Mouse (Mus musculus) embryonic facial prominence, embryonic 10.5 days (tissue): ENCODE data around the gene Fcrlb. TPM values are rescaled to one million over a fixed set of nuclear protein-coding genes. Genes with fewer than 3 reads are reported as not detected.

Experiments used
- DNase-seq: peaks from one replicate; pipeline ENCODE4 v3.0.0-alpha.2; 2017; ENCODE audit warnings: low spot score
- H3K27ac ChIP-seq: fragments of 300-500 bp; sonication (generic); replicated peaks from 2 replicates; pipeline ENCODE4 v1.5.1; 2016; ENCODE audit warnings: mild to moderate bottlenecking
- H3K27me3 ChIP-seq: fragments of 300-500 bp; sonication (generic); replicated peaks from 2 replicates; pipeline ENCODE4 v1.6.1; 2016; ENCODE audit warnings: low read depth, mild to moderate bottlenecking; ENCODE audit not compliant: poor library complexity, severe bottlenecking
- H3K36me3 ChIP-seq: fragments of 300-500 bp; sonication (generic); replicated peaks from 2 replicates; pipeline ENCODE4 v1.6.1; 2016; ENCODE audit warnings: mild to moderate bottlenecking, moderate library complexity
- H3K4me1 ChIP-seq: fragments of 300-500 bp; sonication (generic); 2 replicates; pipeline ENCODE4 v1.6.1; 2016
- H3K4me3 ChIP-seq: fragments of 300-500 bp; sonication (generic); 2 replicates; pipeline ENCODE4 v1.5.1; 2016; ENCODE audit warnings: mild to moderate bottlenecking, moderate library complexity
- H3K9me3 ChIP-seq: fragments of 300-500 bp; sonication (generic); 2 replicates; pipeline ENCODE4 v1.6.1; 2016; ENCODE audit warnings: mild to moderate bottlenecking
- WGBS: fragments of 180-500 bp; shearing (Covaris S2); methylation state at CpG from one replicate; pipeline ENCODE4 v1.1.7; 2016; 5-methylcytosine and 5-hydroxymethylcytosine counted together
- polyA plus RNA-seq: library from polyadenylated mRNA; unstranded; fragments of >200 nt; fragmentation: Nextera tagmentation; extraction: Ambion mirVana; gene quantifications from 2 replicates; pipeline ENCODE4 v1.2.1, GENCODE M21; 2016

Gene Fcrlb
- polyA plus RNA-seq, 1 experiment from 2014 or later, result not detected

GRCm38 (mm10) chr1:170932043-170932442, 19.3 kb upstream of the Fcrlb start:
- H3K9me3 ChIP-seq, result no peaks in the 10 kb centered on the region
- H3K36me3 ChIP-seq, result no peaks in the 10 kb centered on the region
- no peak overlapping the region for H3K27ac ChIP-seq
- H3K27me3 ChIP-seq, result no peaks in the 10 kb centered on the region
- no peak for DNase-seq
- 78% methylated on average over 3 of the region's 3 CpGs for WGBS
- no peak overlapping the region for H3K4me3 ChIP-seq
- H3K4me1 ChIP-seq, result no peaks in the 10 kb centered on the region

- Histone ChIP-seq H3K4me1 (no peaks in the 10 kb centered on the region), H3K27ac (no peak overlapping the region), H3K9me3 (no peaks in the 10 kb centered on the region), H3K27me3 (no peaks in the 10 kb centered on the region), H3K4me3 (no peak overlapping the region), H3K36me3 (no peaks in the 10 kb centered on the region)
- WGBS, result 81% methylated on average over 4 of the region's 4 CpGs
- no peak for DNase-seq
These were observed 16.5 kb upstream of the Fcrlb start for GRCm38 (mm10) chr1:170929245-170929644.

- Histone ChIP-seq H3K36me3 (no peaks in the 10 kb centered on the region), H3K27me3 (no peaks in the 10 kb centered on the region), H3K27ac (no peak overlapping the region), H3K4me3 (no peak overlapping the region), H3K4me1 (no peaks in the 10 kb centered on the region), H3K9me3 (no peaks in the 10 kb centered on the region)
- WGBS, result 76% methylated on average over 2 of the region's 2 CpGs
- no peak for DNase-seq
These were observed 15.7 kb upstream of the Fcrlb start for GRCm38 (mm10) chr1:170928467-170928866.

- DNase-seq, result no peak
- H3K9me3 ChIP-seq, result no peaks in the 10 kb centered on the region
- WGBS, result 75% methylated on average over 3 of the region's 3 CpGs
- no peaks in the 10 kb centered on the region for H3K4me1 ChIP-seq
- no peaks in the 10 kb centered on the region for H3K27me3 ChIP-seq
- H3K4me3 ChIP-seq, result no peak within 1 kb of the TSS
- H3K27ac ChIP-seq, result no peak within 1 kb of the TSS
- H3K36me3 ChIP-seq, result no peaks in the 10 kb centered on the region
These were observed 14.6 kb upstream of the Fcrlb start, which contains the start of gene Fcrla for GRCm38 (mm10) chr1:170927378-170927777. Fcrla (minus strand) TSS chr1:170927583.

- no peaks in the 10 kb centered on the region for H3K27me3 ChIP-seq
- no peak overlapping the region for H3K4me3 ChIP-seq
- H3K27ac ChIP-seq, result no peak overlapping the region
- whole genome bisulfite sequencing, result 60% methylated on average over 6 of the region's 6 CpGs
- no peaks in the 10 kb centered on the region for H3K36me3 ChIP-seq
- no peaks in the 10 kb centered on the region for H3K9me3 ChIP-seq
- DNase-seq, result no peak
- no peaks in the 10 kb centered on the region for H3K4me1 ChIP-seq
These were observed 14.2 kb upstream of the Fcrlb start for GRCm38 (mm10) chr1:170926941-170927340.

GRCm38 (mm10) chr1:170924485-170924884, 11.7 kb upstream of the Fcrlb start:
- H3K27ac ChIP-seq, result no peak overlapping the region

GRCm38 (mm10) chr1:170919308-170919707, 6.6 kb upstream of the Fcrlb start:
- no peak overlapping the region for H3K27ac ChIP-seq
- H3K9me3 ChIP-seq, result no peaks in the 10 kb centered on the region
- no peaks in the 10 kb centered on the region for H3K27me3 ChIP-seq
- no peak for DNase-seq
- H3K36me3 ChIP-seq, result no peaks in the 10 kb centered on the region
- no peak overlapping the region for H3K4me3 ChIP-seq
- no peaks in the 10 kb centered on the region for H3K4me1 ChIP-seq
- WGBS, result 95% methylated on average over 8 of the region's 8 CpGs

More at GRCm38 (mm10) chr1:170924485-170924884, 11.7 kb upstream of the Fcrlb start:
- Histone ChIP-seq H3K4me3 (no peak overlapping the region), H3K9me3 (no peaks in the 10 kb centered on the region), H3K4me1 (no peaks in the 10 kb centered on the region), H3K36me3 (no peaks in the 10 kb centered on the region), H3K27me3 (no peaks in the 10 kb centered on the region)
- DNase-seq, result no peak
- WGBS, result 86% methylated on average over 6 of the region's 6 CpGs

GRCm38 (mm10) chr1:170915657-170916056, 2.9 kb upstream of the Fcrlb start:
- H3K4me1 ChIP-seq, result no peaks in the 10 kb centered on the region
- peaks cover 10% of the 10 kb centered on the region; the same call in 1 of the 2 replicates for H3K27me3 ChIP-seq
- WGBS, result 84% methylated on average over 5 of the region's 5 CpGs
- H3K27ac ChIP-seq, result no peak overlapping the region
- no peaks in the 10 kb centered on the region for H3K36me3 ChIP-seq
- DNase-seq, result no peak
- H3K9me3 ChIP-seq, result no peaks in the 10 kb centered on the region
- H3K4me3 ChIP-seq, result no peak overlapping the region

GRCm38 (mm10) chr1:170911907-170912660, 657 bp downstream of the Fcrlb start:
- no peaks in the 10 kb centered on the region for H3K9me3 ChIP-seq
- H3K27ac ChIP-seq, result no peak overlapping the region
- no peak overlapping the region for H3K4me3 ChIP-seq
- H3K27me3 ChIP-seq, result peaks cover 46% of the 10 kb centered on the region
- DNase-seq, result no peak
- WGBS, result 83% methylated on average over 11 of the region's 11 CpGs
- no peaks in the 10 kb centered on the region for H3K36me3 ChIP-seq
- H3K4me1 ChIP-seq, result peaks cover 16% of the 10 kb centered on the region

- Histone ChIP-seq H3K27ac (no peak overlapping the region), H3K9me3 (no peaks in the 10 kb centered on the region), H3K27me3 (peaks cover 79% of the 10 kb centered on the region), H3K4me1 (peaks cover 16% of the 10 kb centered on the region), H3K4me3 (peak overlapping the region; percentile 74), H3K36me3 (no peaks in the 10 kb centered on the region)
- 2% methylated on average over 21 of the region's 21 CpGs for WGBS
- DNase-seq, result peak; percentile 39
These were observed 4.4 kb downstream of the Fcrlb start for GRCm38 (mm10) chr1:170908341-170908740.

GRCm38 (mm10) chr1:170907456-170908191, 5.1 kb downstream of the Fcrlb start:
- Histone ChIP-seq H3K36me3 (no peaks in the 10 kb centered on the region), H3K4me3 (peak overlapping the region; percentile 74), H3K27me3 (peaks cover 84% of the 10 kb centered on the region), H3K4me1 (peaks cover 21% of the 10 kb centered on the region), H3K9me3 (no peaks in the 10 kb centered on the region), H3K27ac (no peak overlapping the region; the same call in 1 of the 2 replicates)
- DNase-seq, result peak; percentile 66
- under 1% methylated on average over 71 of the region's 71 CpGs for WGBS

GRCm38 (mm10) chr1:170907111-170907455, 5.7 kb downstream of the Fcrlb start:
- peak overlapping the region; percentile 74 for H3K4me3 ChIP-seq
- peaks cover 21% of the 10 kb centered on the region for H3K4me1 ChIP-seq
- peaks cover 88% of the 10 kb centered on the region for H3K27me3 ChIP-seq
- no peaks in the 10 kb centered on the region for H3K9me3 ChIP-seq
- no peak overlapping the region; the same call in 1 of the 2 replicates for H3K27ac ChIP-seq
- no peaks in the 10 kb centered on the region for H3K36me3 ChIP-seq
- no peak for DNase-seq
- WGBS, result 22% methylated on average over 11 of the region's 11 CpGs

- no peak for DNase-seq
- no peak overlapping the region for H3K4me3 ChIP-seq
- H3K9me3 ChIP-seq, result no peaks in the 10 kb centered on the region
- no peak overlapping the region for H3K27ac ChIP-seq
- peaks cover 66% of the 10 kb centered on the region for H3K27me3 ChIP-seq
- 73% methylated on average over 5 of the region's 5 CpGs for WGBS
- peaks cover 18% of the 10 kb centered on the region for H3K4me1 ChIP-seq
- H3K36me3 ChIP-seq, result no peaks in the 10 kb centered on the region
These were observed 9.3 kb downstream of the Fcrlb start for GRCm38 (mm10) chr1:170903485-170903884.
